Mouse (Mus musculus) T-cell, adult 2 months (primary cell): ENCODE results near the gene 2310022A10Rik.
A peak's percentile ranks its signal among the peaks of the same experiment; 100 is the strongest.

Source experiments
- DNase-seq: peaks from one replicate; pipeline ENCODE4 v3.0.0; 2022; ENCODE audit warnings: low spot score

The 2310022A10Rik gene

DNA sequence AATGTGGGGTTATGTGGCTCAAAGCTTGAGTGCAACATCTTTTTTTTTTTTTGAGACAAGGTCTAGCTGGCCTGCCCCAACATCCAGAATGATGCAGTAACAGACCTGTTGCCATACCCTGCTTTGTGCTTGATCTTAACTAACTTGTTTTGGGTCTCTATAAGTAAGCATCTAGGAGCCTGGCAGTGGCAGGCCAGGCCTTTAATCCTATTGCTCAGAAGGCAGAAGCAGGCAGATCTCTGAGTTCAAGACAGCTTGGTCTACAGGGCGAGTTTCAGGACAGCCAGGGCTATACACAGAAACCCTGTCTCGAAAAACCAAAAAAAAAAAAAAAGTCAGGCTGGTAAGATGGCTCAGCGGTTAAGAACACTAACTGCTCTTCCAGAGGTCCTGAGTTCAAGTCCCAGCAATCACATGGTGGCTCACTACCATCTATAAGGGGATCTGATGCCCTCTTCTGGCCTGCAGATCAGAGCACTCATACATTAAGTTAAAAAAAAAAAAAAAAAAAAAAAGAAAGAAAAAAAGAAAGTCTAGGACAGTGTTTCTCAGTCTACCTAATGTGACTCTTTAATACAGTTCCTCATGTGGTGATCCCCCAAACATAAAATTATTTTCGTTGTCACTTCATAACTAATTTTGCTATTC is 37.7 kb downstream of the 2310022A10Rik start:
- DNase-seq = no peak

- DNase-seq = peak; percentile 94
These were observed 38.5 kb downstream of the 2310022A10Rik start, which contains the start of gene Akt2 for GRCm38 (mm10) chr7:27591266-27592216. Gene Akt2, plus strand, starts transcription at chr7:27591552.

GRCm38 (mm10) chr7:27592217-27592929 is 39.3 kb downstream of the 2310022A10Rik start:
- DNase-seq = peak; percentile 77

DNA sequence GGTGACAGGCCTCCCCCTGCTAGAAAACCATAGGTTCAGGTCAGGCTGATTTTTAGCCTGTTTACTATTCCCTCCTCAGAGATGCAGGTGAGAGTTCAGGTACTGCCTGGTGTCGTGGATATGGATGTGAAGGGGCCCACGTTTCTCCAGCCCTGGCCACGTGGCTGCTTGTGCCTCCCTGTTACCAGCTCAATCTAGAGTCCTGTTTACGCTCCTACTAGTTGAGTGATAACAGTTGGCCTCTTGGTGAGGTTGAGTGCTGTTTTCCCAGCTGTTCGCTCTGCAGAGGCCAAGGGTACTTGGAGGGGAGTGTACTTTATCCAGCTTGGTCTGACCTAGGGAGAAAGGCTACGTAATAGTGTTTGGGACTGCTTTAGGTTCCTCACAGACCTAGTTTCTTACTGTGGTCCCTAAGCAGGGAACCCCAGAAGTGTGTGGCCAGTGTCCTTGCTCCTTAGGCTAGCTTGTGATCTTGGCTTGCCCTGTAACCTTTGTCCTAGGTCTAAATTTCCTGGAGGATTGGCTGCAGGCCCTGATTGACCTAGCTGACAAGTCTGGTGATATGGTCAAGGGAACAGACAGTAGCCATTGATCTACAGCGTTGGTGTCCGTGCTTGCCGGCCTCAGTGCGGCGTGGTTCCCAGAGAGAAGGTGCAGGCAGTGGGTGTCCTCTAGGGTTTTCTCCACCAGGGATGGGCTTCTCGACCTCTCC is 40.1 kb downstream of the 2310022A10Rik start:
- DNase-seq = no peak

- no peak for DNase-seq
These were observed 43.8 kb downstream of the 2310022A10Rik start for GRCm38 (mm10) chr7:27596586-27597503.

GRCm38 (mm10) chr7:27598053-27598452 is 45.0 kb downstream of the 2310022A10Rik start:
- DNase-seq = no peak

DNA sequence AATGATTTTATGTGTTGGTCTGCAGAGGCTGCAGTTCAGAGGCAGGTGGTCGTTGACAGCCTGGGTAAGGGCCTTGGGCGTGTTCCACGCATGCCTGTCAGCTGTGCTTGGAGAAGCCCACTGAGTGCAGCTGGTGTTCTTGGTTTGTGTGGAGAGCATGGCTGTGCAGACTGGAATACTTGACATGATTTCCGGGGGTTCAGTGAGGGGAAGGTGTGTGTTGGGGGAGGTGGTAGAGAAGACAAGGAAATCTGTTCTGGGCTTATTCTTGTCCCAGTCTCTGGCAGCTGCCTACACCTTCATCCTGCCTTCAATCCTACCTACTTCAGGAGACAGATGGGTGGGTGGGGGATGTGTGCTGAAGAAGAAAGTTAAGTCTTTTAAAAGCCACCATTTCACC is 48.6 kb downstream of the 2310022A10Rik start:
- DNase-seq = no peak

DNA sequence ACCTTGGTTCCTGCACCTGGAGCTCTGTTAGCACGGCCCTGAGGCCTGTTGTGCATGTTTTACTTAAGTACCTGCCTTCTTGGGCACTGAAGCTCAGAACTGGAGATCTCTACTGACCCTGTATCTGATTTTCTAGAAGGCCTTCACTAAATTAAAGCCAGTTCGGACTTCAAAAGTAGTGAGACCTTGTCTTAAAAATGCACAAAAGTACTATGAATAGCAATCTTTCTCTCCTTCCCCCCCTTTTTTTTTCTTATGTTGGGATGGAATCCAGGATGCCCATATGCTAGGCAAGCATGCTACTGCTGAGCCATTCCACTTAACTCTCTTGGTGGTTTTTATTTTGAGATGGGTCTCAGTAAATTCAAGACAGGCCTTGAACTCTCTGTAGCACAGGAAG is 49.1 kb downstream of the 2310022A10Rik start:
- no peak for DNase-seq

GRCm38 (mm10) chr7:27602835-27603234 is 49.8 kb downstream of the 2310022A10Rik start:
- DNase-seq = no peak

DNA sequence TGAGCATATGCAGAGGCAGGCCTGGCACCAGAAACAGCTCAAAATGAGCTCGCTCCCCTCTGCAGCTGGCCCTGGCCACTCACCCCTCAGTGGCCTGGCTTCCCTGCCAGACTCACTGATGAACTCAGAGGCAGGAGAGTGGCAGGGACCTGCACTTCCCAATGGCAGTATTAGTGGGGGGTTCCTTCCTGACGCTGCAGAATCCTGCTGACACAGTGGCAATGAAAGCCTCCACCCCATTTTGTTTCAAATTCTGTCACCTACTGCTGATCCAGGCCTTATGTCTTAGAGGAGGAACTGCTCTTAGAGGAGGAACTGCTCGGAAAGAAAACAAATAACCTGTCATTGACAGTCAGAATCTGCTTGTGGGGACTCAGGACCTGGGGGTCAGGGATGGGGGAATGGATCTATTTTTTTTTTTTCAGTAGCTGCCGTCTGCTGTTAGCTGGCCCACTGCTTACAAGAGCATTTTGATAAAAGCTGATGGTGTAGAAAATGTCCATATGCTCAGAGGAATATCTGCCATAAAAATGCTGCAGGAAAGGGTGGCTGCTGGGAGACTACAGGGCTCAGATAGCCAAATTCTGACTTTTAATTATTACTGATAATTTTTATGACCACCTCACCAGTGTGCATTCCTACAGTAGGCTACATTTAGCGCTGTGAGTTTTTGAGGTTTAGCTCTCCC is 51.8 kb downstream of the 2310022A10Rik start:
- DNase-seq = no peak

- DNase-seq = no peak
These were observed 52.7 kb downstream of the 2310022A10Rik start for GRCm38 (mm10) chr7:27605499-27606285.

DNA sequence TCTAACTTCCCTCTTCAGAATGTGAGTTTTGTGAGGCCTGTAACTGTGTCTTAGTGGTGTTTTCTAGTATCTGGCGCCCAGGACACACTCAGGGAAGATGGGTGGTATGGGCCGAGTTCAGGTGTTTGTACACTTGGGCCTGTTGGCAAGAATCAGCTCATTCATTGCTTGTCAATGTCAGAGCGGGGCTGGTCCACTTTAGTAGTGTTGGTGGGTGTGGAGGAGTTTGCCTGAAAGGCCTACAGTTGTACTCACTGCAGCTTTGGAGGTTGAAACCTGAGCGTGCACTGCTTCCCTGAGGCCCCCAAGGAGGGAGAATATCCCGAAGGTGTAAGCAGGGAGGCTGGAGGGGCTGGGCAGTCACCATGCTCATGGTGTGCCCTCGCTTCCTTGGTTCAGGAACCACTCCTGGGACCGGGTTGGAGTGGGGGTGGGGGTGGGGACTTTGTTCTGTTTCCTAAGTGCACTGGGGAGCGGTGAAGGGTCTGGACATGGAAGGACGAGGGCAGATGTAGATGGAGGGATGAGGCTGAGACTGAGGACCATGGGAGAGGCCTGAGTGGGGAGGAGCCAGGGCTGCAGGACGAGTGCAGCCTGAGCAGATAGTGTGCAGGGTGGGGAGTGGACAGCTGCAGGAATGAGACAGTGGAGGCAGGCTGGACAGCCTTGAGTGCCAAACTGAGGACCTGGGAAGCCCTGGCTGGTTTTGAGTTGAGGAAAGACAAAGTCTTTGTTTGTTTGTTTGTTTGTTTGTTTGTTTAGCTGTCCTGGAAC is 53.6 kb downstream of the 2310022A10Rik start:
- no peak for DNase-seq

DNA sequence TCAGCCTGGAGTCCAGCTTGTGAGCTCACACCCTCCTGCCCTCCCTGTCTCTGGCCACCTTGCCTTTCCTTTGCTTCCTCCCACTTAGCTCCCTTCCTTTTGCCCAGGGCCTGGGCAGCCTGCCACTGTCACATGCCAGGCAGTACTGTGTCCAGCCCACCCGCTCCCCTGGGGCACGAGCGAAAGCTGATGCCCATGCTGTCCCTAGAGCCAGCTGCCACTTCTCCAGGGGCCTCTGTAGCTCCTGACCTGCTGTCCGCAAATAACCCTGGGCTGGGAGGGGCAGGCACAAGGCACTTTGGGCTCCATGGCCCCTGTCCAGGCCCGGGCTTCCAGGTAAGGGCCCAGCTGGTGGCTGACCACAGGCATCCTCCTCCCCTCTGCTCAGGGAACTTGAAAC is 54.5 kb downstream of the 2310022A10Rik start:
- DNase-seq = no peak

GRCm38 (mm10) chr7:27608130-27608529 is 55.1 kb downstream of the 2310022A10Rik start:
- DNase-seq = no peak

GRCm38 (mm10) chr7:27609285-27609684 is 56.3 kb downstream of the 2310022A10Rik start:
- DNase-seq = no peak

GRCm38 (mm10) chr7:27609688-27610087 is 56.7 kb downstream of the 2310022A10Rik start:
- DNase-seq = peak; percentile 12

GRCm38 (mm10) chr7:27610370-27610769 is 57.3 kb downstream of the 2310022A10Rik start:
- DNase-seq = no peak

GRCm38 (mm10) chr7:27610871-27611270 is 57.8 kb downstream of the 2310022A10Rik start:
- no peak for DNase-seq
